Mouse (Mus musculus): ENCODE data around the gene Tmem233.

The Tmem233 gene

GRCm38 (mm10) chr5:116083081-116083480, at the start of gene Tmem233:
TSS of gene Tmem233 (minus strand) at chr5:116083244.
- no peak for DNase-seq (ENCODE audit: low spot score)

- peak; percentile 71 for DNase-seq (ENCODE audit: low spot score)
Measured at GRCm38 (mm10) chr5:116123344-116123743, 40.3 kb upstream of the Tmem233 start.

- DNase-seq (ENCODE audit: low spot score) = peak; percentile 23
Measured at GRCm38 (mm10) chr5:116116567-116116966, 33.5 kb upstream of the Tmem233 start.

- DNase-seq (ENCODE audit: low spot score) = no peak
Measured at GRCm38 (mm10) chr5:116116110-116116509, 33.1 kb upstream of the Tmem233 start.

GRCm38 (mm10) chr5:116115071-116115834, 32.2 kb upstream of the Tmem233 start:
- no peak for DNase-seq (ENCODE audit: low spot score)

GRCm38 (mm10) chr5:116108651-116109050, 25.6 kb upstream of the Tmem233 start:
- no peak for DNase-seq (ENCODE audit: low spot score)

- DNase-seq (ENCODE audit: low spot score) = no peak
Measured at GRCm38 (mm10) chr5:116084231-116084630, 1.2 kb upstream of the Tmem233 start.

- DNase-seq (ENCODE audit: low spot score) = no peak
Measured at GRCm38 (mm10) chr5:116082241-116082900, 673 bp downstream of the Tmem233 start.

GRCm38 (mm10) chr5:116081616-116082015, 1.4 kb downstream of the Tmem233 start:
- DNase-seq (ENCODE audit: low spot score) = no peak

GRCm38 (mm10) chr5:116080736-116081135, 2.3 kb downstream of the Tmem233 start:
- no peak for DNase-seq (ENCODE audit: low spot score)

GRCm38 (mm10) chr5:116069618-116070017, 13.4 kb downstream of the Tmem233 start:
- DNase-seq (ENCODE audit: low spot score) = no peak

GRCm38 (mm10) chr5:116052826-116053225, 30.2 kb downstream of the Tmem233 start:
- no peak for DNase-seq (ENCODE audit: low spot score)

- DNase-seq (ENCODE audit: low spot score) = no peak
Measured at GRCm38 (mm10) chr5:116052171-116052570, 30.9 kb downstream of the Tmem233 start.

- DNase-seq (ENCODE audit: low spot score) = no peak
Measured at GRCm38 (mm10) chr5:116049821-116050220, 33.2 kb downstream of the Tmem233 start.

- DNase-seq (ENCODE audit: low spot score) = no peak
Measured at GRCm38 (mm10) chr5:116048321-116048720, 34.7 kb downstream of the Tmem233 start.

GRCm38 (mm10) chr5:116046246-116046645, 36.8 kb downstream of the Tmem233 start:
- DNase-seq (ENCODE audit: low spot score) = no peak

GRCm38 (mm10) chr5:116045581-116045980, 37.5 kb downstream of the Tmem233 start:
- no peak for DNase-seq (ENCODE audit: low spot score)

GRCm38 (mm10) chr5:116042241-116042640, 40.8 kb downstream of the Tmem233 start:
- no peak for DNase-seq (ENCODE audit: low spot score)

GRCm38 (mm10) chr5:116039706-116040105, 43.3 kb downstream of the Tmem233 start:
- no peak for DNase-seq (ENCODE audit: low spot score)

- no peak for DNase-seq (ENCODE audit: low spot score)
Measured at GRCm38 (mm10) chr5:116037731-116038130, 45.3 kb downstream of the Tmem233 start.

GRCm38 (mm10) chr5:116036465-116036864, 46.6 kb downstream of the Tmem233 start:
- DNase-seq (ENCODE audit: low spot score) = no peak

- DNase-seq (ENCODE audit: low spot score) = peak; percentile 76
Measured at GRCm38 (mm10) chr5:116031190-116031577, 51.9 kb downstream of the Tmem233 start.

- no peak for DNase-seq (ENCODE audit: low spot score)
Measured at GRCm38 (mm10) chr5:116030566-116031189, 52.4 kb downstream of the Tmem233 start.

All from urinary bladder, postnatal 14 days (tissue).